Mouse (Mus musculus): ENCODE data around the gene Exoc7.

Exoc7 gene

DNA sequence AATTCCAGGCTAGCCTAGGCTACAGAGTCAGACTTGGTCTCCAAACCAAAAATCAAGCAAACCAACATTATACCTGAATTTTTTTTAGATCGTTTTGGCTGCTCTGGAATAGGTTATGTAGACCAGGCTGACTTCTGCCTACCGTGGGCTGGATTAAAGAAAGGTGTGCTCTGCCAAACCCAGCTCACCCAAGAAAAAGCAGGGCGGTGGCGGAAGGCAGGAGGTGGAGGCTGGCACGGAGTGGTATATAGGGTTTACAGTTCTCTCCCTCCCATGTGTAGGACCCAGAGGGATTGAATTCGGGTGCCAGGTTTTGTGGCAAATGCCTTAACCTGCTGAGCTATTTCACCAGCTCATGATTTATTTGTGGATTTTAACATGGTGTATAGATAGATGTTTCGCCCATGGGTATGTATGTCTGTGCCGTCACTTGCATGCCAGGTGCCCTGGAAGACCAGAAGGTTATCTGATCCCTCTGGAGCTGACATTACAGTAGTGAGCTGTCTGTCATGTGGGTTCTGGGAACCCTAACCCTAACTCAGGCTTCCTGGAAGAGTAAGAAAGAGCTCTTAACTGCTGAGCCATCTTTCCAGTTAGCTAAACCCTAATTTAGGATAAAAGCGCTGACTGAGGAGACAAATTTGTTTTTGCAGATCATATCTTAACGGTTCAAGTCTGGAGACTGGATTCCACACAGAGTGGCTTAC is at the start of gene Exoc7:
Gene Exoc7 (minus strand): TSS at position 215 of the 707 bp plus-strand sequence.
- no peak for DNase-seq (ENCODE audit: low read depth, low spot score)

DNA sequence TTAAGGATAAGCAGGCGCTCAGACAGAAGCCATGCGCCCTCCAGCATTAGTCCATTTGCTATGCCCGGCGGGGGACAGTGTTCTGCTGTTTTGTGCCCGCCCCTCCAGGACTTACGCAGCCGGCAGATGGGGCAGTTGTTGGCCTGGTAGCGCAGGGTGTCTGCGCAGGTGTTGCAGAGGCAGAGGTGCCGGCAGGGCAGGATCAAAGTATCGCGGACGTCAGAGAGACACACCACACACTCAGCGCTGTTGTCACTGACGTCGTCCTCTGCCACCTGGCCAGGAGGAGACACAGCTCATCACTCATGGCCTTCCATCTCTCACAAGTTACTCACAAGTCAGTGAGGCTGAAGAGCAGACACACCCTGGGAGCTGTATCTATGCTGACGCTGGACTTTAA is 47.5 kb upstream of the Exoc7 start:
- DNase-seq (ENCODE audit: low read depth, low spot score): no peak

DNA sequence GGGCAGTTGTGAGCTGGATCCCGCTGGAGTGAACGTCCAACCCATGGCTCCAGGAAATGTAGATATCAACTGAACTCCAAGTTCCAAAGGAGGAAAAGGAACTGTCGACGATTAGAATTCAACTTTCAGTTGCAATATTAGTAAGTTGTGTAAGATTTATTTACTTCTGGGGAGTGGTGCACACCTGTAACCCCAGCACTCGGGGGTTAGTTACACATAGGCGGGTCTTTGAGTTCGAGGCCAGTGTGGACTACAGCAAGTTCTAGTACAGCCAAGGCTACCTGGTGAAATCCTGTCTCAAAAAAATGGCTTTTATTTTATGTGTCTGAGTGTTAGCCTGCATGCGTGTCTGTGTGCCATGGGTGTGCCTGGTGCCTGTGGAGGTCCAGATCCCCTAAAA is 46.5 kb upstream of the Exoc7 start:
- DNase-seq (ENCODE audit: low read depth, low spot score): no peak

DNA sequence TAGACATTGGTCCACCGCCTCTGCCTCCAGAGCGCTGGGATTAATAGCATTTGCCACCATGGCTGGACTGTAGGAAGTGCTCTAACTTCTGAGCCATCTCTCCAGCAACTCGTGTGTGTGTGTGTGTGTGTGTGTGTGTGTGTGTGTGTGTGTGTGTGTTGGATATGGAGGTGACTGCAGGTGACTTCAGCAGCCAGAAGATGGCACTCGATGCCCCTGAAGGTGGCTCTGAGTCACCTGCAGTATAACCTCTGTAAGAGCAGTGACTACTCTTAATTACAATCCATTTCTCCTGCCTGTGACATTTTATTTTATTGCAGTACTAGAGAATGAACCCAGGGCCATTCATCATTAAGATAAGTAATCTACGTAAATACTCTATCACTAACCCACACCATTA is 44.3 kb upstream of the Exoc7 start:
- no peak for DNase-seq (ENCODE audit: low read depth, low spot score)

DNA sequence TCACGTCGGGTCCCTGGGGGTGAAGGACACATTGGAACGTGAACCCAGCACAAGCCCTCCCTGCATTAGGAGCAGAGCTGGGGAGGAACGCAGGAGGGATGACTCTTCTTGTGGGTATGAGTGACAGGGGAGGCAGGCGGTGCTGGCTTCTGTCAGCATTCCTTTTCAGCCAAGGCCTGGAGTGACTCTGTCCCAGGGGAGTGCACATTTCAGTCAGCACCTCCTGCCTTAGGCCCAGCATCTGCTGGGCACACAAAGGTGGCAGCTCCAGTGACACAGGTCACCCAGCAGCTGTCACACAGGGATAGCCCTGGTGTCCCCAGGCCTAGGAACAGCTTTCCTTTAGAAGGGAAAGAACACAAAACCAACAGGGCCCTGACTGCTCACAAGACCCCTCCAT is 40.9 kb upstream of the Exoc7 start:
- no peak for DNase-seq (ENCODE audit: low read depth, low spot score)

DNA sequence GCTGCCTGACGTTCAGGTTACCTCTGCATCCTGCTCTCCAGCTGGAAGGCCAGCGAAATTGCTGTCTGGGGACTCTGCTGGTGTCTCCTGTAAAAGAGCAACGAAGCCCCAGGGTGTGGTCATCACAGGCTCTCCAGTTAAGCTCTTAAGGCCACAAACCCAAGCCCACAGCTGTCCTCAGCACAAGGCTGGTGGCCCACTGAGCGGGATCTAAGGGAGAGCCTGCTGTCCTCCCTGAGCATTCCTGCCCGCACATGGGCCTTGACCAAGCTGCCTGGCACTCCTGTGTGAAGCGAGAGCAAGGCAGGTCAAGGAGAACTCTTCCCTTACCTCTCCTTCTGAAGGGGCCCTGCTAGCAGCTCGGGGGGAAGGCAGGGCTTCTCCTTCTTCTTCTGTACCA is 40.0 kb upstream of the Exoc7 start:
- DNase-seq (ENCODE audit: low read depth, low spot score): no peak

DNA sequence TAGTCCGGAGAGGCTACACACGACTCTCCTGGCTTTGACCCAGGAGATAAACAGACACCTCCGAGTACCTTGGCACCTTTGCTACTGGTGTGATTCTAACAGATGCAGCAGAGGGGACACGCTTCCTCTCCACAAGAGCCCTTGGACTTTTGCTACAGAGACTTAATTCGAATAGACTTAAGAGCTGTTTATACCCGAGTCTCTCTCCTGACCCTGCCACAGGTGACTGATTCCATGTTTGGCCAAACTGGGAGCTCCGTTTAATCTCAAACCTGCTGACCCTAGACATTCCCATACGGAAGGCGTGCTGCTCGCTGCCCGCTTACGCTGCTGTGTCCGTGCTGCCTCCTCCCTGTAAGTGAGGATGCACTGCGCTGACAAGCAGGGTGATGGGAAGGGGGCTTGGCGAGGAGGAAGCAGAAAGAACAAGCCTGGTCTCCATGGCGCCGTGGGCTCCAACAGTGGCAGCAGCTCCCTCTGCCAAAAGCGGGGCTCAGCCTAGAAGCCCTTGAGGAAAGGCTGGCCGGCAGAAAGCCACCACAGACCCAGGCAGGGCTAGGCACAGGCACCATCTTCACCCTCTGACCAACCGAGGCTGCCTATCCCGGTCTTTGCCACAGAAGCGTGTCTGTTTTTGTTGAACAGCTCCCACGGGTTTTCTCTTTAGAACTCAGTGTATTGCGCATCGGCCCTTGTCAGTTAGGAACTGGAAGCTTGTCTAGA is 35.2 kb upstream of the Exoc7 start:
- DNase-seq (ENCODE audit: low read depth, low spot score): no peak

DNA sequence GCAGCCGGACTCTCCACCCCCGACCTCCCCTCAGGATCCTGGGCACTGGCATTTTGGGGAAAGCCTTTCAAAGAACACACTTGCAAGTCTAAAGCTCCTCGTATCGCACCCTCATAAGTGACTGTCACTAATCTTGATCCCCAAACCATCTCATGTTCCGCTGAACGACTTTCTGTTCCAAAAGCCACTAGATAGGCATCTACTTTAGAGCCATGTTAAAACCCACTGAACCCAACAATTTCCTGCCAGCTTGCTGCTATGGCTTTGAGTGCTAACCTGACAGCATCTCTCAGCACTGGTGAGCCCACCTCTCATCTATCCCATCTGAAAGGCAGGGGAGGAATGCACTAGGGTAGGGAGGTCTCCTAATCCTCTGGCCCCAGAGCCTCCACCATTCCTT is 30.5 kb upstream of the Exoc7 start:
- DNase-seq (ENCODE audit: low read depth, low spot score): no peak

DNA sequence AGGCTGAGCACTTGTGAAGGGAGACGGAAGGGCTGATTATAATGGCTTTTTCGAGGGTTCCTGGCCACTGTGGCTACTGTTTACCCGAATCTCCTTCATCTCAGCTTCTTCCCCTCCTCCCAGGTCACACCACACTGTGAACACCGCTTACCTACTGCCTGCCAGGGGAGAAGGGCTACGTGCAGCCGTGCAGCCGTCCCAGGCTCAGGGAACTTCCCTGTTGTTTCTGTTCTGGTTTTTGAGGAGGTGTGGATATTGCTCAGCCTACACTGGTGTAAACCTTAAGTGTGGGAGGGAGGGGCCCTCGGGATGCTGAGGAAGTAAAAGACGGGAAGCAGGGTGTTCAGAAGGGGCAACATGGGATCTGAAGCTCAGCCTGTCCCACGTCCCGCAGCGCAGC is 30.0 kb upstream of the Exoc7 start:
- no peak for DNase-seq (ENCODE audit: low read depth, low spot score)

DNA sequence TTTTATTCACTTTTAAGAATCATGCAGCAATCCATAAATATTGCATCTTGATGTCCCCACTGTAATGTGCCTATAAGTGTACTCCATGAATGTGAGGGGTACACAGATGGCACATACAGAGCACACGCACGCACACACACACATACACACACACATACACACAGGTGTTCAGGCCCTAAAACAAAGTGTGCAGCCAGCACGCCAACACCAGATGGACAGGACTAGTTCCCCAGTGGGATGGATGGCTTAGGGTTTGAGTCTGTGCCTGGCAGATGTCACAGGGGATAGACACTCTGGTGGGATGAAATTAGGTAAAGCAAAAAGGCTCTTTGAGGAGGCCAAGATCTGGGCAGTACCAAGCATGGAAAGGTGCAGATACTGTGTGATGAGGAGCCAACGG is 29.4 kb upstream of the Exoc7 start:
- no peak for DNase-seq (ENCODE audit: low read depth, low spot score)

DNA sequence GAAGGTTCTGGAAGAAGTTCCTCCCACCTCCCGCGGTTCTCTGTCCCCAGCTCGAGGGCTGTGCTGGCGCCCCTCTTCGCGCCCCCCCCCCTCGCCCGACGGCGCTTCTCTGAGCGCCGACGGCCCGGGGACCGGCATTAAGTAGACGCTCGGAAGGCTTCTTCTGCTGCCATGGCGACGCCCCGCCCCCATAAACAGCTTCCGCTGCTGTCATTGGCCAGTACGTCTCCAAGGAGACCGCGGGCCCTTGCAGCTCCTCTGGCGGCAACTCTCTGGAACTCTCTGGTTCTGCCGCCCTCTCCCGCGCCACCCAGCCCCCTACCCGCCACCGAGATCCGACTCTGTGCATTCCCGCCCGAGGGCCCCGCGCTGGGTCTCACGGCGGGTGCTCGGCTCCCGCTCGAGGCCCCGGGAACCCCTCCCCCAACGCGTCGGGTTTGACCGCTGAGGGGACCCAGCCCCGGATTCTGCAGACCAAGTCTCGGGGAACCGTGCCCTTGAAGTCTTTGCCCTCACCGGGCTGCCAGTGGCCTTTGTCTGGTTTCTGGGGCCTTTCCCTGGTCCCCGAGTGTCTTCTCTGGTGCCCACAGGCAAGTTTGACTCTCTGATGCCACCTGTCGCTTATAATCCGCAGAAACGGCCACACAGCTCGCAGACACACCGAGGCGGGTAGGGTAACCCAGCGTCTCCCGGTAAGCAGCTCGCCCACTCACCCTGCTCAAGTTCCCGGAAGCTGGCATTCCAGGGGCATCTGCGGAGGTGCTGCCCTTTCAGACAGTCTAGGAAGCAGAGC is 28.4 kb upstream of the Exoc7 start, which contains the start of gene Foxj1:
Gene Foxj1 (minus strand): TSS at position 156 of the 793 bp plus-strand sequence.
- peak; percentile 50 for DNase-seq (ENCODE audit: low read depth, low spot score)

DNA sequence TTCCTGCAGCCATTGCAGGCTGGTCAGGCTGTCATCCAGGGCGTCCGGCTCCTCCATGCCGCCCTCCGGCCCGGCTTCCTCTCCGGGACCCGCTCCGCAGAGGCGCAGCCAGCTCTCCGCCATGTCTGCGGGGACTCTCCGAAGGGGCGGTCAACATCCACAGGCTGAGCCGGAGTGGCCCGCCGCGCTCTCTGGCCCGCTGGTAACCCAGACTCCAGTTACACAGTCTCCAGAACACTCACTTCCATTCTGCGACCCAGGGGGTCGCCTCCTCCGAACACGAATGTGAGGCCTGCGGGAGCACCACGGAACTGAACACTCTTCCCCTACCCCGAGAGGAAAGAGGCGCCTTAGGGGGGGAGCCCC is 27.4 kb upstream of the Exoc7 start:
- DNase-seq (ENCODE audit: low read depth, low spot score): no peak

DNA sequence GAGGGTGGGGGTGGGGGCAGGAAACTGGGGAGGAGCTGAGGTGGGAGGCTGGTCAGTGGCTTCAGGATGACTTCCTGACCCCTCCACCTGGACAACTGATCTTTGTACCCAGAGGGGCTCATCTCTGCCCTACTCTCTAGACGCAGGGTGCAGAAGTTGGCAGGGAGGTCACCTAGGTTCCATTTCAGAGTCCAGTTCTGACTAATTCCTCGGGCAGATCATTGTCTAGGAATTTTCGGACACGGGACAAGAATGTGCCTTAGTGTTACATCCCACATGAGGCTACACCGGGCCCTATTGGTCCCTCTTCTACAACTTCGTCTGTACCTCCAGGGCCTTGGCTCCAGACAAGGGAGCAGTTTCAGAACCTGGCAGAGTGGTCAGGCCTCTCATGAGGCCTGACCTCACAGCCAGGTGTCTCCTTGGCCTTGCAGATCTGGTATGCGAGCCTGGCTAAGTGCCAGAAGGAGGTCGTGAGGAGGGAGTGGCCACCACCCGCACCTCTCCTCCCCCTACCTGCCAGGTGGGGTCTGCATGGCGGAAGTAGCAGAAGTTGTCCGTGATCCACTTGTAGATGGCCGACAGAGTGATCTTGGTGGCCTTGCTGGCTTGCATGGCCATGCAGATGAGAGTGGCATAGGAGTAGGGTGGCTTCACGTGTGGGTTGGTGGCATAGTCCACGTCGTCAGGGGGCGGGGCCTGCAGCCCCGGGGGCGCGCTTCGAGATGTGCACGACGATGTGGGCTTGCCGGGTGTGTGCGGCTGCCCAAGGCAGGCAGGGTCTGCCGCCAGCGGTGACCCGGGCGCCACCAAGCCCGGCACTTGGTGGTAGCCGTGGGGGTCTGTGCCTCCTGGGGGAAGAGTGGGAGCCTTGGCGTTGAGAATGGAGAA is 26.7 kb upstream of the Exoc7 start:
- no peak for DNase-seq (ENCODE audit: low read depth, low spot score)

DNA sequence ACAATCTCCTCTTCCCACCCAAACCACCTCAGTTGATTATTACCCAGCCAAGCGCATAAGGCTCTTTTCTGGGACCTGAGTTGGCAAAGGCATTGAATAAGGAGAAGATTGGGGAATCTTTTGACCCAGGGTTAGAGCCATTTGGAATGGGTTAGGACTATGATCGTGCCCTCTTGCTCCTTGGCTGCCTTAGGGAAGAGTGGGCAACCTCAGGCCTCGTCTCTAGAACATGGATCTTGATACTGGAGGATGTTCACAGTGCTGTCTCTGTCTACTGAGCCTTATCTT is 25.9 kb upstream of the Exoc7 start:
- no peak for DNase-seq (ENCODE audit: low read depth, low spot score)

DNA sequence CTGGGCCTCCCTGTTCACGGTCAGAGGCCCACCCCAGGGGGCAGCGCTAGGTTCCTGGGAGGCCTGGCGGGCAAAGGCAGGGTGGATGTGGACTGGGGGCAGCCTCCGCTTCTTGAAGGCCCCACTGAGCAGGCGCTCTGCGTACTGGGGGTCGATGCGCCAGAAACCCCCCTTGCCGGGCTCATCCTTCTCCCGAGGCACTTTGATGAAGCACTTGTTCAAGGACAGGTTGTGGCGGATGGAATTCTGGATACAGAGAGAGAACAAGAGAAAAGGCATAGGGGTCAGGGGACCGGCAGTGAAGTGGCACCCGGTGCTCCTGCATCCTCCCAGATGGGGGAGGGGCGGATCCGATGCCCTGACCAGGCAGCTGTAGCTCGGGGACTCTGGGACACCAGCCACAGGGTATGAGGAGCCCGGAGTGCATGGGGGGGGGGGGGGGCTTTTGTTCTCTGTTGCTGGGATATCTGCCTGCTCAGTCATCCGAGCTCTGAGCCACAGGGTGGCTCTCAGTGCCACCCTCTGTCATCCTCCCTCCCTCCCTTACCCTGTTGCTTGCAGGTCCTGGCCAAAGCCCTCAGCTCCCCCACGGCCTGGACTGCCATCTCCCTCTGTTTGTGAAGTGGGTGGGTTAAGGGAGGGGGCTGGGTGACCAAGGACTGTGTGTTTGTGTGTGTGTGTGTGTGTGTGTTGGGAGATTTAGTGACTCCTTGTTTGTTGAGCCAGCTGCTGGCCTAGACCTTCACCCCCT is 25.4 kb upstream of the Exoc7 start:
- DNase-seq (ENCODE audit: low read depth, low spot score): no peak

DNA sequence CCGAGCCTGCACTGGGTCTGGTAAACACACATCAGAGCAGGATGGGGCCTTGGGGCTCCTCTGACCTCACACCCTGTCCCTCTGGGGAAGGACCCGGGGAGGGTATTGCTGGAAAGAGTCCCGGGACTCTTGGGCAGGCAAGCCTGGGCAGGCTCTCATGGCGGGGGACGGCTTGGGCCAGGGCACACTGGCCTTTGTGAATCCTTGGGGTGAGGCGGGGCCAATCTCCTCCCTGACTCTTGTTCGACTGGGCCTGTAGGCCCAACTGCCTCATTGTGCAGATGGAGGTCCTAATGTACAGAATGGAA is 23.1 kb upstream of the Exoc7 start:
- DNase-seq (ENCODE audit: low read depth, low spot score): no peak

DNA sequence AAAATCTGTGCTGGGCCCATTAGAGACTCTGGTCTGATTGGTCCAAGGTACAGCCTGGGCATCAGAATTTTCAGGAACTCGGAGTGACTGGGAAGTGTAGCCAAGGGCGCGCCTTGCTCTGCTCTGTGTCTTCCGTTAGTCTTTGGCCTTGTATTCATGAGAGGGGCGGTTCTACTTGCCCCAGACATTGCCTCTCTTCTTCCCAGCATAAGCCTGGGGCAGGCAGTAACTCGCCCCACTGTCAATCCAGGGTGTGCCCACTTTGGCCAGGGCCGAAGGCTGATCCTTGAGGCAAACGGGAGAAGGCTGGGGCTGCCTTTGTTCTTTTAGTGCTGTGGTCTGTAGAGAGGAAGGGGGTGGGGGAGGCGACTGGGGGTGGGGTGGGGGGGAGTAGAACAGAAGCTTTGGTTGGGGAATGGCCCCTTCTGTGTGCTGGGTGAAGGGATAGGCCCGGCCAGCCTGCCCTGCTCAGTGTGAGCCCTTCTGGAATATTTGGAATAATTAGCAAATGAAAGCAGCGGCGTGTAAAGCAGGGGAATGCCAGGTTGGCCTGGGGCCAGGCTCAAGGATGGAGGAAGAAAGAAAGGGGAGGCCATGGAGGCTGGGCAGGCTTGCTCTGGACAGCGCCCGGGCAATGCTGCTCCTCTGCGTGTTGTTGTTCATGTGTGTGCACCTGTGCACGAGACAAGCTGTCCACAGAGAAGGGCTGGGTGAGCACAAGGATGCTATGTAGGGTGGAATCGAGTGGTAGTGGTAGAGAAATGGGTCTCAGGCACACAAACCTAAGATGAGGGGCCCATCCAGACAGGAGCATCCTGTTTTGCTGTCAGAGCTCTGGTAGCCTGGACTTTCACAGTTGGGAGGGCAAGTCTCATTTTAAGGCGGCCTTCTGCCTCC is 22.5 kb upstream of the Exoc7 start:
- DNase-seq (ENCODE audit: low read depth, low spot score): no peak

DNA sequence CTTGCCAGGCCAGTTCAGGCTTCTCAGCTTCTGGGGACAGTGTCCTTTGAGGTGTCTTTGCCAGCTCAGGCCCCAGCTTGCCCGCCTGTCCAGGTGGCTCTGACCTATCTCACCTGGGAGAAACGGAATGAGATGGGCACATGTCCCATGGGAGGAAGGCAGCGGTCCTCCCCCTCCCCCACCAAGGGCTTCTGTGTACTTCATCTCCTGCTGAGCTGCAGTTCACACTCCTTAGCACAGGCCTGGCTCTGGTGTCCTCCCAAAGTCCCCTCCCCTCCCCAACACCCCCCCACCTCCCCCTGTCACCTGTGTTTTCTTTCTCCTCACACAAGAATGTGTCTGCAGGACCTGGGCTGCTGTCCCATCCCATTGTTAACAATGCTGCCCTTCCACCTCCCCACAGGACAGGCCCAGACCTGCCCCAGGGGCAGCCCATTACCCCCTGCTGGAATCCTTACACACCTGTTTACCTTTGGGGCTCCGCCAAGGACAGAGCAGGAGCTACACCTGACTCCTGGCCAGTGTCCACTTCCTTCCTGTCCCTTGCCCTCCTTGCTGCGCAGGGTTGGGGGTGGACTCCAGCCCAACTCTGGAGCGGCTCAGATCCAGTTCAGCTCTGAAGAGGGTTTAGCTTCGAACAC is 20.1 kb upstream of the Exoc7 start:
- no peak for DNase-seq (ENCODE audit: low read depth, low spot score)

DNA sequence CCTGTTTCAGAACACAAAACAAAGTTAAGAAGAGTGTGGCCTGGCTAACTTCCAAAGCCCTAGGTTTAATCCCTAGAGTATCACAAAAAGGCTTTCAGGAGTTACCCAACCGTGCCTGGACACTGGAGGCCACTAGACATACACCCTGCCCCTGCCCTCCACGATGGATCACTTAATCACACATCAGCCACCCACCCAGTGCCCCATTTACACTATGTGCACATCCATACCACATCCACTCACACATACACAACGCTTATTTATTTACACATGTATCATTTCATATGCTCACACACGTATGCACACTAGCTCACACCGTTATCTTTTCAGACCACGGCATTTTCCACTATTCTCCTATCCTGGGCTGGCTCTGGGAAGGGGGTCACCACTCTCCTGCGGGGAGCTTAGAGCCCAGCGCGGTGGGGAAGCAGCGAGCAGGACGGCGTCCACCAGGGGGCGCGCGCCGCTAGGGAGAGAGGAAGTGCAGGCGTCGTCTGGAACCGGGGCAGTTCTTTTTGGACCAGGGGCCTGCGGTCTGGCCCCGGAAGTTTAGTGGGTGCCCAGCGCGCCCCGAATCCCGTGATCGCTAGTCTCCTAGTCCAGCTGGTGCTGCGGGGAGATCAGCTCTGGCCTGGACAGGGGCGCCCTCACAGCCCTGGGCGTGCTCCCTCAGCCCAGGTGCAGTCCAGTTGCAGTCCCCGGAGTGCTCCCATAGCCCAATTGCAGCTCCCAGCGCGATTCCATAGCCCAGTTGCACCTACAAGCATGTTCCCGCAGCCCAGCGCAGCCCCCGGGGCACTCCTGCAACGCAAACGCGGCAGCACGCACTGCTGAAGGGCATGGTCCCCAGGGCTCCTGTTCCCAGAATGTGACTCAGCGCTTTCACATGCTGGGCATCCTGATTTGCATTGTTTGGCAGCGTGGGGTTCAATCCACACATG is 12.0 kb upstream of the Exoc7 start:
- DNase-seq (ENCODE audit: low read depth, low spot score): peak; percentile 56

Data from c-Kit-negative CD71-positive TER-119-positive erythroid progenitor cells, embryonic 14.5 days (primary cell).